Mouse (Mus musculus): ENCODE results near the gene Phldb2. TPM values are rescaled to one million over a fixed set of nuclear protein-coding genes. Genes with fewer than 3 reads are reported as not detected.

Phldb2 gene
- polyA plus RNA-seq, 1 experiment from 2014 or later, result 200 TPM

GRCm38 (mm10) chr16:45832747-45833108 is 120.7 kb downstream of the Phldb2 start:
- DNase-seq (ENCODE audit: low read depth, low spot score) (no peak), ATAC-seq (no peak)
- ChIA-PET POLR2A (no interaction called here), CTCF (no interaction called here)
- in situ Hi-C loops (cut with MboI; ENCODE audit: low pct_unique_long_range_greater_than_20kb), result loop anchor here (10.0 kb wide), 1 partner anchor 262 kb away; no protein-coding TSS in a partner anchor
- TF ChIP-seq CTCF (IDR thresholded peaks at IDR 0.05), result no peak
- H3K27me3 ChIP-seq, result no peaks in the 10 kb centered on the region

DNA sequence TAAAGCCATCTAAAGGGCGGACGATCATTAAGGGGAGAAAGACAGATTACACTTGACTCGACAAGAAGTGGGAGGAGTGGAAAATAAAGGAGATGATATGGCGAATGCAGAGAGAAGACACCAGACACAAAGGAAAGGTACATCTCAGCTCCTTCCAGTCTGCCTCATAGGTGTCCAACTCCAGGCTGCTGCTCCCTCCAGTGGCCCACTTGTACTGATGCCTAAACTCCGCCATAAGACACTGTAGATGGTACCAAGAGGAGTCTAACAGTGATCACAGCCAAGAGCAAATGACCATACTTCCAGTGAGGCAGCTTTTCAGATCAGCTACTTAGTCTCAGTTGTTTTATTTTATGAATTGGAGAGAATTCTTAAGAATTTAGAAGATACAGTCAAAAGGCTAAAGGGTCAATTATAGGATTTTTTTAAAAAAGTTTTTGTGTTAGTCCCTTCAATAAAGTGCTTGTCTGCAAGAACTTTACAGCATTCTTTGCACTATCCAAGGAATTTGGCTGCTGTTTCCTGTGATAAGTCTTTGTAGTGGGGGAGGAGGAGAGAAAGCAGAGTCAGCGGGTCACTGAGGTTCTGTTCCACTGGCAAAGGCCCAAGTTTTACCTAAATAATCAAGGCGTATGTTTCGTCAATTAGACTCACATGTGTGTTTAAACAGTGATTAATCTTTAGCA is 121.2 kb downstream of the Phldb2 start:
- DNase-seq (ENCODE audit: low read depth, low spot score), result no peak
- ChIA-PET POLR2A (no interaction called here), CTCF (no interaction called here)
- no peak for ATAC-seq
- no peaks in the 10 kb centered on the region for H3K27me3 ChIP-seq
- in situ Hi-C loops (cut with MboI; ENCODE audit: low pct_unique_long_range_greater_than_20kb), result loop anchor here (10.0 kb wide), 1 partner anchor 263 kb away; no protein-coding TSS in a partner anchor
- TF ChIP-seq CTCF (IDR thresholded peaks at IDR 0.05), result peak; percentile 29

- H3K27me3 ChIP-seq, result no peaks in the 10 kb centered on the region
- CTCF ChIA-PET, result no interaction called here
- ATAC-seq, result no peak
- in situ Hi-C loops (cut with MboI; ENCODE audit: low pct_unique_long_range_greater_than_20kb), result loop anchor here (10.0 kb wide), 1 partner anchor 264 kb away; no protein-coding TSS in a partner anchor
- TF ChIP-seq CTCF (IDR thresholded peaks at IDR 0.05), result no peak
- DNase-seq (ENCODE audit: low read depth, low spot score), result no peak
- POLR2A ChIA-PET, result no interaction called here
Observed at GRCm38 (mm10) chr16:45831094-45831872, 122.1 kb downstream of the Phldb2 start.

GRCm38 (mm10) chr16:45830096-45830866 is 123.1 kb downstream of the Phldb2 start:
- ATAC-seq, result no peak
- no peak for TF ChIP-seq CTCF (IDR thresholded peaks at IDR 0.05)
- POLR2A ChIA-PET, result no interaction called here
- H3K27me3 ChIP-seq, result no peaks in the 10 kb centered on the region
- in situ Hi-C loops (cut with MboI; ENCODE audit: low pct_unique_long_range_greater_than_20kb), result loop anchor here (10.0 kb wide), 1 partner anchor 265 kb away; no protein-coding TSS in a partner anchor
- CTCF ChIA-PET, result no interaction called here
- DNase-seq (ENCODE audit: low read depth, low spot score), result no peak

DNA sequence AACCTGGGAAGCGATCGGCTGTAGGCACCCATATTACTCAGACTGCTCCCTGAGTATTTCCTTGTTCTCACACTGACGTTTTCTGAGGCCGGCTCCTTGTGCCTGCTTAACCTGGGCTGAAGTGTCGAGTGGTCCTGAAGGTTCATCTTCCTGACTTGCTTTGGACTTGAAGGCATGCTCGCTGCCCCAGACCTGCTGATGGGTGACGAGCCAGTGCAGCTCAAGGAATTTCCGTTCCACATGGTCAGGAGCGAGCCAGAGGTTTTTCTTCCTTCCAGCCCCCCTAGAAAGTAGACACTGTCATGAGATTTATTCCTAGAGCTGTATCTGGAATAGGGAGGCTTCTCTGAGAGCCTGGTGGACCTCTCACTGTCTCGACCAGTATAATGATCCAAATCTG is 128.1 kb downstream of the Phldb2 start:
- TF ChIP-seq CTCF (IDR thresholded peaks at IDR 0.05), result no peak
- in situ Hi-C loops (cut with MboI; ENCODE audit: low pct_unique_long_range_greater_than_20kb), result no loop called here
- ChIA-PET POLR2A (no interaction called here), CTCF (interaction anchor here (1.0 to 1.4 kb wide), 2 partner anchors 17 to 18 kb away, joined by 3 read pairs; no protein-coding TSS in a partner anchor)
- H3K27me3 ChIP-seq, result no peaks in the 10 kb centered on the region
- DNase-seq (ENCODE audit: low read depth, low spot score) (no peak), ATAC-seq (no peak)

- POLR2A ChIA-PET, result no interaction called here
- in situ Hi-C loops (cut with MboI; ENCODE audit: low pct_unique_long_range_greater_than_20kb), result no loop called here
- no peaks in the 10 kb centered on the region for H3K27me3 ChIP-seq
- TF ChIP-seq CTCF (IDR thresholded peaks at IDR 0.05), result no peak
- DNase-seq (ENCODE audit: low read depth, low spot score) (no peak), ATAC-seq (no peak)
- CTCF ChIA-PET, result interaction anchor here (0.9 to 1.5 kb wide), 3 partner anchors 18 to 143 kb away, joined by 3 to 4 read pairs (median 3); no protein-coding TSS in a partner anchor
Observed at GRCm38 (mm10) chr16:45824025-45824424, 129.4 kb downstream of the Phldb2 start.

GRCm38 (mm10) chr16:45819911-45820310 is 133.5 kb downstream of the Phldb2 start:
- peak; percentile 35 for ATAC-seq
- in situ Hi-C loops (cut with MboI; ENCODE audit: low pct_unique_long_range_greater_than_20kb), result no loop called here
- DNase-seq (ENCODE audit: low read depth, low spot score), result no peak
- no peaks in the 10 kb centered on the region for H3K27me3 ChIP-seq
- ChIA-PET CTCF (interaction anchor here (1.0 kb wide), 1 partner anchor 147 kb away, joined by 4 read pairs; no protein-coding TSS in a partner anchor), POLR2A (no interaction called here)
- TF ChIP-seq CTCF (IDR thresholded peaks at IDR 0.05), result no peak

DNA sequence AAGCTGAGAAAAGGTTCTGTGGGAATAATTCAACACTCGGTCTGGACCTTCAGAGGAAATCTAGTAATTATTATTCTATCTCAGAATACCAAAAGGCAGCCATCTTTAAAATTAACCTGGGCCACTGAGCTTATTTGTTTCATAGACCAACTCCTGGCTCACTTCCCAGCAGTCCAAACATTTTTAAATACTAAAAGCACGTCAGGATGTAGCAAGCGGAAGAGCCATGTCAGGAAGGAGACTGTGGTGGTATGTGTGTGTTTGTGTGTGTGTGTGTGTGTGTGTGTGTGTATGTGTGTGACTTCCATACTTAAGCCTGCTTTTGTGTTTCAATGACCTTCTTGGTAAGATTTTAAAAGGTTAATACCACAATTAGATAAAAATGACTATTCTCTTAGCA is 135.6 kb downstream of the Phldb2 start:
- ChIA-PET CTCF (interaction anchor here (1.2 to 3.1 kb wide), 2 partner anchors 135 to 150 kb away, joined by 3 to 14 read pairs; no protein-coding TSS in a partner anchor), POLR2A (interaction anchor here (0.7 kb wide), 1 partner anchor 130 kb away, joined by 6 read pairs; no protein-coding TSS in a partner anchor)
- no peak for TF ChIP-seq CTCF (IDR thresholded peaks at IDR 0.05)
- DNase-seq (ENCODE audit: low read depth, low spot score) (no peak), ATAC-seq (no peak)
- H3K27me3 ChIP-seq, result no peaks in the 10 kb centered on the region
- in situ Hi-C loops (cut with MboI; ENCODE audit: low pct_unique_long_range_greater_than_20kb), result no loop called here

DNA sequence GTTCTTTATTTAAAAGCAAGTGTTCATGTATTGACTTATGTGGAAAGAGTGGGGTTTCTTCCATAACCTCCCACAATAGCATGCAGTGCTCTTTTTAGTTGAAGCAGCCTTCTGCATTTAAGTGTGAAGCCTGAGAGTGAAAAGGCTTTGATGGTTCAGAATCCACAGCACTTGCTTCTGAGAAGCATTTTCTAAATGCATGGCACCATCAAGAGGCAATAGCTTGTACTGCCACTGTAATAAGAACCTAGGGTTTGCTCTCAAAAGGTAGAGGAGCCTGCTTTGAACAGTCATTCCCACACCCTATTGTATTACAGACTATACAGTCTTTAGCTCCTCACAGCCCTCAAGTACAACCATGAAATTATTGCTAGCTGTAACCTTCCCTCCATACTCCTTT is 136.7 kb downstream of the Phldb2 start:
- ChIA-PET POLR2A (interaction anchor here (0.6 kb wide), 1 partner anchor 8 kb away, joined by 3 read pairs; no protein-coding TSS in a partner anchor), CTCF (interaction anchor here (1.2 to 3.1 kb wide), 2 partner anchors 136 to 151 kb away, joined by 3 to 14 read pairs; no protein-coding TSS in a partner anchor)
- DNase-seq (ENCODE audit: low read depth, low spot score) (no peak), ATAC-seq (no peak)
- TF ChIP-seq CTCF (IDR thresholded peaks at IDR 0.05), result no peak
- in situ Hi-C loops (cut with MboI; ENCODE audit: low pct_unique_long_range_greater_than_20kb), result no loop called here
- no peaks in the 10 kb centered on the region for H3K27me3 ChIP-seq

DNA sequence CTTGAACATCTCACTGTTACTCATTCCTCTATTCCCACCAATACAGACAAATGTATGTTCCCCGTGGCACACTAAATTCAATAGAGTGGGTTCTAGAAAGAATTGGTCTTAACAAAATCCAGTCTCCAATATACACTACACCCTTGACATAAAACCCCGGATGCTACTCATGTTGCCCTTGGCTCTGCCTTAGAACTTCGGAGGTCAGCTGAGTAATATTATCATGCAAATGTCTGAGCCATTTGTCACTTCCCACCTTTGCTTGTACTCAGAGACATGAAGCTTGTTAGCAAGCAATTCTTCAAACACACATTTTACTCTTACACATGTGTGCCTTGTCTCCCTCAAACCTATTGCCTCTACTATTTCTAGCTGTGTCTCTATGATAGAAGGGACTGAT is 138.8 kb downstream of the Phldb2 start:
- ATAC-seq, result no peak
- in situ Hi-C loops (cut with MboI; ENCODE audit: low pct_unique_long_range_greater_than_20kb), result no loop called here
- CTCF ChIA-PET, result interaction anchor here (1.1 kb wide), 1 partner anchor 152 kb away, joined by 4 read pairs; no protein-coding TSS in a partner anchor
- H3K27me3 ChIP-seq, result no peaks in the 10 kb centered on the region
- no peak for TF ChIP-seq CTCF (IDR thresholded peaks at IDR 0.05)
- no peak for DNase-seq (ENCODE audit: low read depth, low spot score)
- POLR2A ChIA-PET, result no interaction called here
